Mouse (Mus musculus) cerebellum, adult 2 months (tissue): ENCODE data around the gene Dffb.

ENCODE experiments used
- CTCF ChIP-seq: fragments of 200-500 bp; IDR thresholded peaks from 2 replicates; pipeline ENCODE4 v1.5.1; 2011; ENCODE audit warnings: low read depth, mild to moderate bottlenecking, control low read depth, low read length, moderate library complexity, borderline replicate concordance; ENCODE audit not compliant: insufficient read depth
- POLR2A ChIP-seq: fragments of 200-500 bp; IDR thresholded peaks from 2 replicates; pipeline ENCODE4 v1.6.1; 2011; ENCODE audit warnings: low read length, control low read depth, borderline replicate concordance; ENCODE audit not compliant: insufficient read depth

DNA sequence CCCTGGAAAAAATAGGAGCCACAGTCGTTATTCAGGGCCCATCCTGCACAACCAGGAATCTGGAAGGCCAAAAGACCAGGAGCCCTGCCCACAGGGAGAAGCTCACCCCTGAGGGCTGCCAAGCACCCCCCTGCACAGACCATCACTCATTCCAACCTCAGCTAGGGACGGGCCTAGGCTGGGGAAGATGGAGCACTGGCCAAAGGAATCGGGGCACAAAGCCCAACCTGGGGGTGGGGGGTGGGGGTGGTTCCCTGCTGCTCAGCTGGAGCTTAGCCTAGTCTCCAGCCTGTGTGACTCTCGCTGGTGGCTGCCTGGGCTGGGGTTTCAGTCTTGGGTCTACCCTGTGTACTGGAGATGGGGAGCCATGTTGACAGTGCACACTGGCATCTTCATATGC, 47.9 kb upstream of the Dffb start:
- TF ChIP-seq CTCF, result no peak
- no peak for TF ChIP-seq POLR2A
